Mouse (Mus musculus) lung, postnatal 25 days (tissue): ENCODE measurements at regions not wholly inside any gene's neighbourhood (a gene's known extent, or its start where the extent isn't known, plus 50 kb on each side); places are given as distances from the start of the nearest gene placed in this dataset.
"Not testable (repeated sequence)": the region's sequence is repeated elsewhere in the genome, so short reads cannot be mapped to it uniquely, and the experiment has no call there.

ENCODE experiments used
- DNase-seq: peaks from one replicate; pipeline ENCODE4 v3.0.0; 2022; ENCODE audit warnings: low spot score

- peak; percentile 67 for DNase-seq
Measured at GRCm38 (mm10) chr10:96685991-96686601, 69.3 kb downstream of the Btg1 start.

GRCm38 (mm10) chr10:96686659-96687440 is 70.0 kb downstream of the Btg1 start:
- DNase-seq, result peak; percentile 70

DNA sequence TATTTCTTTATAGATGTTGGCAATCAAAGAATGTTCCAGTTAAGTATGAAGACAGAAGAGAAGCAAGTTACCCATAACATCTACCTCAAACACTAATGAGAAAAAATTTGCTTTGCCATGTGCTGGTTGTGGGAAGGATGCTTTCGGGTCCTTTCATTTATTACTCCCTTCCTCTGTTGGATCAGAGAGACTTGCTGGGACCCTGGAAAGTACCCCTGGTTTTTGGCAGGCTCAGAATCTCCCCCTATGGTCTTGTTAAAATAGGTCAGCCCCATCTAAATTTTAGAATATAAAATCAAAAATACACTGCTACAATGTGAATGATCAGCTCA is 70.6 kb downstream of the Btg1 start:
- no peak for DNase-seq

DNA sequence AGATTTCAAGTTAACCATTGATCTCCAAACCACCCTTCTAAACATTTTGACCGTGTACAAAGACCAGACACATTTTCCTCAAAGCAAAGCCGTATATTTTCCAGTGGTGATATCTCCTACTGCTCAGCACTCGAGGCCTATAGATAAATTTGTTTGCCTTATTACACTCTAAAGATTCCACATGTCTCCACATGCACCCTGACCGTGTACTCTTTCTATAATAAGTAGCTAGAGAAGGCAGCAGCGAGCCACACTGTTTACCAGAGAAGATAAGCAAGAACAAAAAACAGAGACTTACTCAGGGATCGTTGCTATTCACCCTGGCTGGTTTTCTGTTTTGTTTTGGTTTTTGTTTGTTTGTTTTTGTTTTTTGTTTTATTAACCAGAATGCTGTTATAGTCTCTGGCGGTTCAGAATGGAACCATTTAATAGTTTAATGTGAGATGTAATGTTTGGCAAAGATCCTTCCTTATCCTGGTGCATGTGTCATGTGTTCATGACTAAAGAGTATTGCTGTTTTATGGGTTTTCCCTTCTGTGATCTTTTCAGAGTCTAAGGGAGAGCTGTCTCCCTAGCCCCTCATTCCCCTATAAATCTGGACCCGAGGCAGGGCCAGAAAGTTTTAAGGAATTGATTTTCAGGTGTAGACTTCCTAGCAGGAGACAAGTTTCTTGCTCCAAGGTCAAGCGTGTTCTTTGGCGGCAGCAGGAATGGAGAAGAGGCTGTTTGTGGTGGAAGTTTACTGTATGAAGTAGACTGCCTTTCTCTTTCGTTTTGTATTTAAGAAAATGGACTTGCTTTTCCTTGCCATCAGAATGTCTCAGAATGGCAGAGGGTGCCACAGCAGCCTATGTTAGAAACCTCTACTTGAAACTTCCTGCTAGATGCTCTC is 73.4 kb downstream of the Btg1 start:
- no peak for DNase-seq

GRCm38 (mm10) chr10:96690868-96691302 is 74.1 kb downstream of the Btg1 start:
- DNase-seq, result peak; percentile 73

- DNase-seq, result no peak
Measured at GRCm38 (mm10) chr10:96691319-96691870, 74.6 kb downstream of the Btg1 start.

DNA sequence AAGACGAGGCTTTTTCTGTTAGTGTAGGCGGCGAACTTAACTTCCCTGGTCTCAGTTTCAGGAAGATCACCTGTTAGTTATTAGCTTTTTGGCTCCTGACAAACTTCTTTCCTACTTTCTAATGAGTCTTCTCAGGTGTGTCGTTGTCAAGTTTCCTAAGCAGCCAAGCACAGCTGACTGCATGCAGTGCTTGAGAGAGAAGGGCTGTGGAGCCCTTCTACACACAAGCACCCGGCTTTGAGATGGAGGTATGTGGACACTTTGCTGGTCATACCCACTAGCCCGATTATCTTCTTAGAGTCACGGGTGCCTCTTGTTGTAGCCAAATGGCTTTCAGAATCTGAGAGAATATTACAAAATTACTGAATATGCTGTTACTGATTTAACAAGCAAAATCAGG is 76.0 kb downstream of the Btg1 start:
- DNase-seq, result no peak

- DNase-seq, result no peak
Measured at GRCm38 (mm10) chr10:96693766-96694165, 77.0 kb downstream of the Btg1 start.

- no peak for DNase-seq
Measured at GRCm38 (mm10) chr10:96696571-96696970, 79.8 kb downstream of the Btg1 start.

DNA sequence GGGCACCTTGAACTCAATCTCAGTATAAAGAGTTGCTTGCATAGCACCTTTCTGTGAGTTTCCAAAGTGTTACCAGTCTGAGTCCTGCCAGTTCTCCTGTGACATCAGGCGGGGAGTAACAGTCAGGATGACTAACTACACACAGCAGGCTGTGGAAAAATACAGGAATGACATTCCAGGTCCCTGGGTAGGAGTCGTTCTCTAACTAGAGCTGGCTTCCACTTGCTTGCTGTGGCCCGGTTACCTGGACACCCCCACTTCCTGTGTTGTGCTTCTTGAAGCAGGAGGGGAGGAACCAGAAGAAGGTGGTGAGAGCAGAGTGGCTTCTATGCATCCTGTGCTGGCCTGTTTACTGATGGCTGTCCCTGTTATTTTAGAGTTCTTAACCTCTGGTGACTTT is 81.0 kb downstream of the Btg1 start:
- DNase-seq, result peak; percentile 45

GRCm38 (mm10) chr10:96706656-96707055 is 89.8 kb downstream of the Btg1 start:
- DNase-seq, result no peak

GRCm38 (mm10) chr10:96708471-96708870 is 91.7 kb downstream of the Btg1 start:
- no peak for DNase-seq

- peak; percentile 48 for DNase-seq
Measured at GRCm38 (mm10) chr10:96709698-96710356, 93.0 kb downstream of the Btg1 start.

GRCm38 (mm10) chr10:96711993-96712392 is 95.2 kb downstream of the Btg1 start:
- no peak for DNase-seq

DNA sequence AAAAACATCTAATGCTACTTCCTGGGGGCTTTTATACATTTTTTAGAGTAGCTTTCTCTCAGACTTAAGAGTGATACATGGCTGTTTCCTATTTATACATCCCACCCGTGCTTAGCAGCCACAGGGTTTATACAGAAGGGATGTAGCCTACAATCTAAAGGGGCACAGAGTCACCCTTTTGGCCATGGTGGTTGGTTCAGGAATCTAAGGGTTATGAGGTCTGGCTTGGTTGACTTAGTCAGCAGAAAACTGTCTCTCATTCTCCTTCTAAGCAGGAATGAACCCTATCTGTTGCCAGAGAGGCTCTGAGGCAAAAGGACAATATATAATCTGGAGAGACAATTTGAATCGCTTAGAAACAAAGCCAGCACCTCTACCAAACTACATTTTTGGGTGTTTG is 97.9 kb downstream of the Btg1 start:
- no peak for DNase-seq

DNA sequence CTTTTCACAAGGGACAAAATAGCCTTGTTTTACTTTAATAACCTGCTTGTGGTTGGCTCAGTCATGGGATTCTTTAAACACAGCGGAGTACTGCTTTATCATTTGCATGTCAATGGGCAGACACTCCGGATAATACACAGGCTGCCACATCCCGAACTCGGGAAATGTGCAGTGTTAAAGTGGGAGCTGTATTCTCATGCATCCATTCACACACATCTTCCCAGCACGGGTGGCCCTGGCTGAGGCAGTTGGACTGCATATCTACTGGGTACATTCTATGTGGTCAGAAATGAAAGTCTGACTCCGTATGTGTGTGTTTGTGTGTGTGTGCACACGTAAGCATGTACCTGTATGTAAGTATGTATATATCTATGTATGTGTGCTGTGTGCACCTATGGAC is 100.5 kb downstream of the Btg1 start:
- DNase-seq, result no peak

- DNase-seq, result not testable (repeated sequence)
Measured at GRCm38 (mm10) chr10:96718706-96719105, 101.9 kb downstream of the Btg1 start.

DNA sequence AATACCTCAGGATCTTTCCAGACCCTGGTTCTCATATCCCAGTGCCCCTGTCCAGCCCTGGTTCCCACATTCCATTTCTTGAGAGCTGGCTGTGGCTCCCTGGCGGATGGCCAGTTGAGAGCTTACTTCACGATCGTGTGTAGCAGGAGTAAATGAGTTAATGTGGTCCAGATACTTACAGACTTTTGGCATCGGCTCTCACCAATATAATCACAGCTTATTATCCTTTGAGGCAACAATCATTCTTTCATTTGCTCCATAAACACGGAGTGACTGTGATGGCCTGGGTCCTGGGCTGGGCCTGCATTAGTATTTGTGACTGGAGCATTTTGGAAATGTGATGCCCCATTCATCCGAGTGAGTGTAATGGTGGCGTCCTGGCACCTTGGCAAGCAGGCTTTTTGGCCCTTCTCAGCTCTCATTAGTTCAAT is 103.5 kb downstream of the Btg1 start:
- no peak for DNase-seq

DNA sequence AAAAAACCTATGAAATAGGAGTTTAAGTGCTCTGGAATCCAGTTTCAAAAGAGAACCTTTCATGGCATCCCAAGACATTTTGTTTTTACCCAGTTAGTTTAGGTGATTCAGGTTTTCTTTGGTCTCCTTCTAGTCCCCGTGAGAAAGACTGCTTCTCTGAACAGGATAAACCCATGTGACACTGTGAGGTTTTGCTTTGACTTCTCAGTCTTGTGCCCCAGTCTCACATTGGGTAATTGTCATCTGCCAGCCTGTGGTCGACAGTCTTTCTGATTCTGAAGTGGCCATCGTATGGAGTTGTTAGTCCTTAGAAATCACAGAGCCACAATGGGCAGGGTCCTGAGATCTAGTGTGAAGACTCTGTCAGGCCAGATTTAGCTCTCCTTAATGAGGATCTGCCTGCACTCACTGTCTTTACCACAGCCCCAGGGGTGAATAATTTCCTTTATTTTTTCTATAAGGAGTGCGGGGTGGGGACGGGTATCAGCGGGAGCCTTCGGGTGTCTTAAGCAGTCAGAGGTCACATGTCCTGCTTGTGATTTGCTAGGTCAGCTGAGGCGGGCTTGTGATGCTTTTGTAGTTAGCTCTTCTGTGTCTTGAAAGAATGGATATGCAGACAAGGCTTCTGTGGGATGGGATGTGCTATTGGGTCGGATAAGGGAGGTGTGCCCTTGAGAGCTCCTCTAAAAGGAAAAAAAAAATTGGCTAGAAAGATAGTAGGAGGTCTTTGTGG is 104.3 kb downstream of the Btg1 start:
- no peak for DNase-seq

DNA sequence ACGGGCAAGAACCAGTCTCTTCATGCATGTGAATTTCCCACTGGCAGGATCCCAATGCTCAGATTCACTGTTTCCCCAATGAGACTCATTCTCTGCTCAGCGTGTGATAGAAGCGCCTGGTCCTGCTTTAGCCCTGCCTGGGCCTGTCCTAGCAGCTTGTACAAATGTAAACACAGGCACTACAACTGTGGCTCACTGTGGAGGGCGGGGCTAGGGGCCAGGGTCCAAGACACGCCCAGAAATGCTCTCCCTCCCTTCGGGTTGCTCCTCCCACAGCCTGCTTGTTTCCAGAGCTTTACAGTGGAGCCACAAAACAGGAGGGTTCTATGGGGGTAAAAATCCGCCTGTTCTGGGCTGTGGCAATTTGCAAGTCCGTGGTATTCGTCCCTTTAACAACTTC is 105.7 kb downstream of the Btg1 start:
- DNase-seq, result peak; percentile 83

GRCm38 (mm10) chr10:96723071-96723470 is 106.3 kb downstream of the Btg1 start:
- no peak for DNase-seq
